Mouse (Mus musculus): ENCODE data around the gene Pip5k1a.

DNA sequence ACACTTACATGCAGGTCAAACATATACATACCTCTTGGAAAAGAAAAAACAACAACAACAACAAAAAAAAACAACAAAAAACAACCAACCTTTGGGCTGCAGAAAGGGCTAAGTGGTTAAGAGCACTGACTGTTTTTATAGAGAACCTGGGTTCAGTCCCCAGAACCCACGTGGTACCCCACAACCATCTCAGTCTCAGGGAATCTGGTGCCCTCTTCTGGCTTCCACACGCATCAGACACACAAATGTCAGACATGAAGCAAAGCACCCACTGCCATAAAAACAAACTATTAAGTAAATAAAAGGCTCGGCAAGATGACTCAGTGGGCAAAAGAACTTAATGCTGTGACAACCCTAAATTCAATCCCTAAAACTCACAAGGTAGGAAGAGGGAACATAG, 76.8 kb downstream of the Pip5k1a start:
- peak; percentile 17; the same call in 1 of the 2 replicates for TF ChIP-seq CTCF (IDR thresholded peaks at IDR 0.05)
- no peak for TF ChIP-seq EP300 (IDR thresholded peaks at IDR 0.05; ENCODE audit: insufficient read depth, low read depth, low read length)
- no peak for TF ChIP-seq POLR2A (IDR thresholded peaks at IDR 0.05; ENCODE audit: insufficient read depth, low read depth, low read length)

Measured in heart, adult 2 months (tissue).